Mouse (Mus musculus): ENCODE data around the gene Mrpl19. TPM values are rescaled to one million over a fixed set of nuclear protein-coding genes. Genes with fewer than 3 reads are reported as not detected.

The Mrpl19 gene
- polyA plus RNA-seq (2015; fragmentation: Nextera tagmentation; extraction: Ambion mirVana), result 35.6 and 44.0 TPM in 2 replicates

GRCm38 (mm10) chr6:81965296-81966067 lies at the start of gene Mrpl19:
TSS of gene Mrpl19 (minus strand) at chr6:81965958.
- DNase-seq (ENCODE audit: low spot score), result peak; percentile 93

GRCm38 (mm10) chr6:82012392-82012791 lies 46.6 kb upstream of the Mrpl19 start:
- no peak for DNase-seq (ENCODE audit: low spot score)

DNA sequence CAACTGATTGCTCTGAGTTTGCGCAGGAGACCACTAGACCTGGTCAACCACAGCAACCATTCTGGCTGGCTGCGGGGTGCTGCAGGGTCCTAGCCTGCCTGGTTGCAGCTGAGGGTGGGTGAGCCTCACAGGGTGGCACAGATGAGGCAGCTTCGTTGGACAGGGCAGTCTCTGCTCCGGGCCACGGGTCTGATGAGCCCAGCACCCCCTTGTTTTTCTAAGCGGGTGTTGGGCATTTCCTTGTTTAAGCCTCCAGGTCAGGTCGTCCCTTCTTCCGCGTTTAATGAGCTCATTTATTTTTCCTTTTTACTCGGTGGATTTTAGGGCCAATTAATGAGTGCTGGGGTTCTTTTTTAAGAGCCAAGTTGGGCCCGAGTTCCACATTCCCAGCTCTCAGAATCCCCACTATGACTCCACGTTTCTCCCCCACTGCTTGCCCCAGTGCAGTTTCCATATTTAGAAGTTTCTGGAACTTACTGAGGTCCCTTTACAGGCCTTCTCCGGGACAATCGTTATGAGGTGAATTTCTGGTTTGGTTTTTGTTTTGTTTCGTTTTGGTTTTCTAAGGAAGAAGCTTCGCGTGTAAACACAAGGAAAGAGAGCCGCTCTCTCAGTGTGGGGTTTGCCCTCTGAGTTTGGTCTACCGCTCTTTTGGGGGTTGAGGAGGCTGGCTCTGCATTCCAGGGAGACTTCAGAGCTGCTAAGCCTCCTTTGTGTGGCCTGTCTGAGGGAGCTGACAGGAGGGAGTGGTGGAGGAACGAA lies 24.5 kb upstream of the Mrpl19 start:
- DNase-seq (ENCODE audit: low spot score), result no peak

DNA sequence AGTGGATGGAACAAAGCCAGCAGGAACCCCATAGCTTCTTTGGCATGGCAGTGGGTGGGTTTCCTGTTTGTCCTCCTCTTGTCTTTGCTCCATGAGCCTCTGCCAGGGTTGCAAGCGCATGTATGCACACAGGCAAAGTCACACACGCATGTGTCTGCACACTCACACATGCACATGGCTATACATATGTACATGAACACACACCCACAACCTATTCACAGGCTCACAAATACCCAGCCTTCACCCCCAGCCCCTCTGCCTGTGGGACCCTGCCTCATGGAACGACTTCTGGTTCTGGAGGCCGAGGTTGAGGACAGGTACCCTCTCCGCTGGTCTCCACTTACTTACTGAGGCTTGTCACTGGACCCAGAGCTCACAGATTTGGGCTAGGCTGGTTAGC lies 22.6 kb upstream of the Mrpl19 start:
- no peak for DNase-seq (ENCODE audit: low spot score)

- no peak for DNase-seq (ENCODE audit: low spot score)
Observed at GRCm38 (mm10) chr6:81987580-81987979, 21.8 kb upstream of the Mrpl19 start.

DNA sequence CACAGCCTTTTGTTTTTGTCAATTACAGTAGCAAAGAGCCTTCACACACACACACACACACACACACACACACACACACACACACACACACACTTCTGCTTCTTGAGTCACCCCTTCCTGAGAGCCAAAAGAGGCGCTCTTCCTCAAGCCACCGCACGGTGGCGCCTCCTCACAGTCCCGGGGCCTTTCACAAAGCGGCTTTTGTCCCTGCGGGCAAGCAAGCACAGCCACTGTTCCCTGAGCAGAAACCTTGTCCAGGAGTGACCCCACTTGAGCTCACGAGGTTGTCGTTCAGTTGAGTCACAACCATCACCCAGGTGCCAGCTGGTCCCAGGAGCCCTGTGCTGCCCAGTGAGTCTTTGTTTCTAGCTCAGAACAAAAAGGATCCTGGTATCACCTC lies 21.3 kb upstream of the Mrpl19 start:
- peak; percentile 61 for DNase-seq (ENCODE audit: low spot score)

- DNase-seq (ENCODE audit: low spot score), result no peak
Observed at GRCm38 (mm10) chr6:81986599-81986998, 20.8 kb upstream of the Mrpl19 start.

- no peak for DNase-seq (ENCODE audit: low spot score)
Observed at GRCm38 (mm10) chr6:81986171-81986570, 20.4 kb upstream of the Mrpl19 start.

GRCm38 (mm10) chr6:81979286-81979685 lies 13.5 kb upstream of the Mrpl19 start:
- no peak for DNase-seq (ENCODE audit: low spot score)

- peak; percentile 70 for DNase-seq (ENCODE audit: low spot score)
Observed at GRCm38 (mm10) chr6:81975971-81976621, 10.3 kb upstream of the Mrpl19 start.

GRCm38 (mm10) chr6:81972595-81972994 lies 6.8 kb upstream of the Mrpl19 start:
- no peak for DNase-seq (ENCODE audit: low spot score)

GRCm38 (mm10) chr6:81971196-81971595 lies 5.4 kb upstream of the Mrpl19 start:
- no peak for DNase-seq (ENCODE audit: low spot score)

- DNase-seq (ENCODE audit: low spot score), result no peak
Observed at GRCm38 (mm10) chr6:81966068-81966544, 348 bp upstream of the Mrpl19 start.

DNA sequence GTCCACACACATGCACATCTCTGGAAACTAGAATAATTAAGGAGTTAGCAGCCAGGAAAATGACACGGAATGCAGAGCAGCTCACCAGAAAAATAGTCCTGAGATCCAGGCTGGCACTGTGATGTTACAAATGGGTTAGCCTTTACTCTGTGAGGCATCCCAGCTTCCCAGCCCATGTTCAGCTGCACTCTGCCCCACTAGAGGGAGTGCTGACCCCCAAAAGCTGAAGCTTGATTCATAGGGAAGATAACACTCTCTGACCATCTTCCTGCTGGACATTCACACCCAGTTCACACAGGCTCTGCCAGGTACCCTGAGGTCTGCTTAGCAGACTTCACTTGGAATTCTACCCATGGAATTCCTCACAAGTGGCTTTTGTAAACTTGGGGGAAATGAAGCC lies 5.5 kb downstream of the Mrpl19 start:
- DNase-seq (ENCODE audit: low spot score), result no peak

GRCm38 (mm10) chr6:81959866-81960265 lies 5.9 kb downstream of the Mrpl19 start:
- DNase-seq (ENCODE audit: low spot score), result no peak

GRCm38 (mm10) chr6:81957992-81958391 lies 7.8 kb downstream of the Mrpl19 start:
- DNase-seq (ENCODE audit: low spot score), result no peak

DNA sequence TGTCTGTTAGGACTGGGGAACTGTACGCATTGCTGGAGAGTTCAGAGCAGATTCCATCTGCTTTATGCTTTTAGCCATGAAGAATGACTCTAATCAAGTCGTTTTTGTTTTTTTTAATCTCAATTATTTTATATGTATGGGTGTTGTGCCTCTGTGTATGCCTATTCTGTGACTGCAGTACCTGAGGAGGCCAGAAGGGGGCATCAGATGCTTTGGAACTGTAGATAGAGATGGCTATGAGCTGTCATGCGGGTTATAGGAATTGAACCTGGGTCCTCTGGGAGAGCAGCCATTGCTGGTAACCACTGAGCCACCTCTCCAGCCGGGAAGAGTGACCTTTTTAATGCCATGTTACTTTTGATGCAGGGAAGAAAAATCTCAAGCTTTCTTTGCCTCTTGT lies 9.4 kb downstream of the Mrpl19 start:
- DNase-seq (ENCODE audit: low spot score), result no peak

DNA sequence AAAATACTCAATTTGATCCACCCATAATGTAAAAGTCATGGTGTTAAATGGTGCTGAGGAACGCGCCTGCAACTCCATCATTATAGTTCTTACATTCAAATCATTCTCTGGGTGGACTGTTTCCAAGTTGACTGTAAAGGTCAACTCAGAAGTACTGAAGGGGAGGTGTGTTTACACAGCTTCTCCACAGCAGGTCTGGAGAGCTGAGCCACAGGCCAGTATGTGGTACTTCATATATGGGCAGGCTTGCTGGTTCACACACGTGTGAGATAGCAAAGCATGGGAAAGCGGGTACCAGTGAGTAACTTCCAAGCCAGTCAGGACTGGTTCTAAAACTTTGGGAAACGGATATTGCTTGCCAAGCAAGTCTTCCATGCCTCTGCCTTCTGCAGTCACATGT lies 10.6 kb downstream of the Mrpl19 start:
- DNase-seq (ENCODE audit: low spot score), result no peak

DNA sequence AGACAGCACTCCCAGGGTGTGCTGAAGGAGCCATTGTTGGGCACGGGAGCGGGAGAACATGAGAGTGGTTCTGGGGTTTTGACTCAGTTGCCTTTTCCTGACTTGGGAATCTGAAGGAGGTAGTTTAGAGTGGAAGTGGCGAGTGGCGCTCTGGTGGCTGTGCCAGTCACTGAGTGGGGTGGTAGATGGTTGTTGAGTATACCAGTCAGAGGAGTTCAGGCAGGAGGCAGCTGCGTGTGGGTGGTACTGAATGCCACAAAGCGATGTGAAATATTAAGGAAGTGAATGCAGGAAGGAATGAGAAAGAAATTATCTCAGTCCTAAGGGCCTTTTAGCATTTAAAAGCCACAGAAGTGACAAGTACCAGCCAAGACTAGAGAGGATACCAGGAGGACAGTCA lies 18.9 kb downstream of the Mrpl19 start:
- DNase-seq (ENCODE audit: low spot score), result no peak

DNA sequence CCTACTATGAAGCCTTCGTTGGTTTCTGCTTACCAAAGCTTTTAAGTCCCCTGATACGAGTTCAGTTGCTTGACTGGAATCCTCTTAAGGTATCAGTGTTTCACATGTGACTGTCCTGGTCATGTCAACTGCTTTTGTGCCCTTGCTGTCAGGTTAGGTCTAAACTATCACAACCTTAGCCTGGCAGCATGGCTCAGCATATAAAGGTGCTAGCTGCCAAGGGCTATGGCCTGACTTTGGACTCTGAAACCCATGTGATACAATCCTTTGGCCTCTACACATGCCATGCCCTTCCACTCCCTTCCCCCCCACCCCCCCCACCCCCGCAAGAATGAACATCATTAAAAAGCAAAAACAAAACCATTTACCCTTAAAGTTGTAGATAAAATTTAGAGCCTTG lies 21.3 kb downstream of the Mrpl19 start:
- DNase-seq (ENCODE audit: low spot score), result no peak

DNA sequence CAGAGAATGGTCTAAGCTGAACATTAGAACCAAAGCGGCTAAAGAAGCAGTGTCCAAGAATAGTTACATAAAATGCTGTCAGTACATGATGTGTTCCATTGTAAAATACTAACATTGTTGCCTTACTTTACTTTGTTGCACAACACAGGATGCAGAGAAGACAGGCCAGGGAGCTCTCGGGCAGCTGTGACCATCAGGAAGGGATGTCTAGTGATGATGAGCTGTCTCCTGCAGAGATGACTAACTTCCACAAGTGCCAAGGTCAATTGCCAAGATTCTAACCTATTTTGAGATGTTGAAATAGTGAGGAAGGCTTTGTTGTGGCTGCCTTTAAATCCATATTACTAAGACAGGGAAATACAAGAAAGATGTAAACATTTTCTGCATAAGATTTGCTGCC lies 22.5 kb downstream of the Mrpl19 start:
- no peak for DNase-seq (ENCODE audit: low spot score)

DNA sequence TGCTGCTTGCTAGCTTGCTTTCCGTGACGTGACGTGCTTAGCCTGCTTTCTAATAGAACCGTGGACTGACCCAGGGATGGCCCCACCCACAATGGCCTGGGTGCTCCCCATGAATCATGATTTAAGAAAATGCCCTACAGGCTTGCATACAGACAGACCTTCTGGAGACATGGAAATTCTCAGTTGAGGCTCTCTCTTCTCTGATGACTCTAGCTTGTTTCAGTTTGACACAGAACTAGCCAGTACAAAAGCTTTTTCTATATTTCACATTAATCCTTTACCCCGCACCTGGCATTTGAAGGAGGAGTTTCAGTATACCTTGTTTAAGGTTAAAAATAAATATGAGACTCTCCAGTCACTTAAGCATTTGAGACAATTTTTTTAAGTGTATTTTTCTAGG lies 24.0 kb downstream of the Mrpl19 start:
- DNase-seq (ENCODE audit: low spot score), result no peak
